Mouse (Mus musculus): ENCODE data around the gene Gm765. TPM values are rescaled to one million over a fixed set of nuclear protein-coding genes. Genes with fewer than 3 reads are reported as not detected.

The Gm765 gene
- polyA plus RNA-seq, 1 experiment from 2014 or later, result 0.06 TPM

- 72% methylated on average over 5 of the region's 5 CpGs for WGBS
- no peak overlapping the region for H3K9ac ChIP-seq
- H3K36me3 ChIP-seq, result no peaks in the 10 kb centered on the region
- H3K27me3 ChIP-seq, result no peaks in the 10 kb centered on the region
- no peaks in the 10 kb centered on the region for H3K9me3 ChIP-seq
- no peak overlapping the region for H3K27ac ChIP-seq (replicated peaks)
- no peak overlapping the region for H3K4me3 ChIP-seq
- H3K4me1 ChIP-seq (replicated peaks), result no peaks in the 10 kb centered on the region
- ATAC-seq (ENCODE audit: low read depth), result no peak
- H3K4me2 ChIP-seq, result no peak overlapping the region
These were observed 132.3 kb downstream of the Gm765 start for GRCm38 (mm10) chr6:98210237-98210636.

GRCm38 (mm10) chr6:98208051-98208450 is 134.5 kb downstream of the Gm765 start:
- Histone ChIP-seq H3K9ac (no peak overlapping the region), H3K4me2 (no peak overlapping the region), H3K36me3 (no peaks in the 10 kb centered on the region), H3K4me3 (no peak overlapping the region), H3K27ac (replicated peaks) (no peak overlapping the region), H3K9me3 (no peaks in the 10 kb centered on the region), H3K27me3 (no peaks in the 10 kb centered on the region), H3K4me1 (replicated peaks) (no peaks in the 10 kb centered on the region)
- 91% methylated on average over 8 of the region's 8 CpGs for WGBS
- no peak for ATAC-seq (ENCODE audit: low read depth)

GRCm38 (mm10) chr6:98198706-98199105 is 143.8 kb downstream of the Gm765 start:
- Histone ChIP-seq H3K4me3 (no peak overlapping the region), H3K9me3 (no peaks in the 10 kb centered on the region), H3K4me1 (replicated peaks) (no peaks in the 10 kb centered on the region), H3K9ac (no peak overlapping the region), H3K36me3 (no peaks in the 10 kb centered on the region), H3K27me3 (no peaks in the 10 kb centered on the region), H3K4me2 (no peak overlapping the region), H3K27ac (replicated peaks) (no peak overlapping the region)
- 88% methylated on average over 2 of the region's 2 CpGs for WGBS
- no peak for ATAC-seq (ENCODE audit: low read depth)

GRCm38 (mm10) chr6:98190745-98191442 is 151.7 kb downstream of the Gm765 start:
- no peaks in the 10 kb centered on the region for H3K36me3 ChIP-seq
- H3K27ac ChIP-seq (replicated peaks), result no peak overlapping the region
- ATAC-seq (ENCODE audit: low read depth), result no peak
- no peak overlapping the region for H3K4me2 ChIP-seq
- no peaks in the 10 kb centered on the region for H3K4me1 ChIP-seq (replicated peaks)
- H3K4me3 ChIP-seq, result no peak overlapping the region
- no peaks in the 10 kb centered on the region for H3K27me3 ChIP-seq
- 81% methylated on average over 8 of the region's 8 CpGs for WGBS
- H3K9ac ChIP-seq, result no peak overlapping the region
- H3K9me3 ChIP-seq, result no peaks in the 10 kb centered on the region
